Mouse (Mus musculus) spleen, adult 2 months (tissue): ENCODE data around the gene Plin1.

Experiments
- CTCF ChIP-seq: fragments of 200-500 bp; IDR thresholded peaks from 2 replicates; pipeline ENCODE4 v1.5.1; 2011; ENCODE audit warnings: mild to moderate bottlenecking, inconsistent platforms; ENCODE audit not compliant: insufficient read depth, insufficient read length, insufficient replicate concordance; ENCODE audit errors: extremely low read depth
- POLR2A ChIP-seq: fragments of 200-500 bp; IDR thresholded peaks from 2 replicates; pipeline ENCODE4 v1.6.1; 2011; ENCODE audit warnings: low read depth, low read length, inconsistent platforms

DNA sequence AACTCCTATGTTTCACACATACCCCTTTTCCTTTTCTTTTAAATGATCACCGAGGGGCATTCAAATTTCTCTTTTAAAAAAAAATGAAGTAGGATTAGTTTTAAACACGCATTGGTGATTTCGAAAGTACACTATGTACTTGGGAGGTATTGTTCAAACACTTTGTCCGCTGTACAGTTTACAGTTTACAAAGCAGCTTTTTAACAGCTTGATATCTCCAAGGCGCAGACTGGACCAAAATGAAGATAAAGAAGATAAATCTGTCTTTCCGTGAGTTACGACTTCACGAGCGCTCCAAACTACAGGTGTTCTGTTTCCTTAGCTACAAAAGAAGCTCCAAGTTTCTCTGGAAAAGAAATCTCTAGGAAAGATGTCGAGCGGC is 9.6 kb upstream of the Plin1 start:
- no peak for TF ChIP-seq CTCF
- TF ChIP-seq POLR2A: no peak
